Mouse (Mus musculus) forelimb bud, embryonic 11.5 days (tissue): ENCODE measurements at regions not wholly inside any gene's neighbourhood (a gene's known extent, or its start where the extent isn't known, plus 50 kb on each side); places are given as distances from the start of the nearest gene placed in this dataset.

Experiments
- DNase-seq: peaks from one replicate; pipeline ENCODE4 v3.0.0-alpha.2; 2012; ENCODE audit warnings: low read depth, low spot score

- peak; percentile 76 for DNase-seq
Measured at GRCm38 (mm10) chr4:105390378-105390777, 233.2 kb downstream of the Plpp3 start.

GRCm38 (mm10) chr4:105394366-105394765 lies 237.2 kb downstream of the Plpp3 start:
- DNase-seq = no peak

- no peak for DNase-seq
Measured at GRCm38 (mm10) chr4:105397451-105397850, 240.3 kb downstream of the Plpp3 start.

GRCm38 (mm10) chr4:105402021-105402420 lies 244.9 kb downstream of the Plpp3 start:
- DNase-seq = no peak

- no peak for DNase-seq
Measured at GRCm38 (mm10) chr4:105403169-105403568, 246.0 kb downstream of the Plpp3 start.

GRCm38 (mm10) chr4:105403686-105404085 lies 246.5 kb downstream of the Plpp3 start:
- DNase-seq = no peak

GRCm38 (mm10) chr4:105405728-105406127 lies 248.6 kb downstream of the Plpp3 start:
- no peak for DNase-seq

GRCm38 (mm10) chr4:105406786-105407464 lies 249.8 kb downstream of the Plpp3 start:
- DNase-seq = peak; percentile 69

- DNase-seq = no peak
Measured at GRCm38 (mm10) chr4:105408896-105409295, 251.7 kb downstream of the Plpp3 start.

- DNase-seq = no peak
Measured at GRCm38 (mm10) chr4:105417166-105417565, 260.0 kb downstream of the Plpp3 start.

GRCm38 (mm10) chr4:105422466-105422865 lies 265.3 kb downstream of the Plpp3 start:
- DNase-seq = no peak

- DNase-seq = no peak
Measured at GRCm38 (mm10) chr4:105423727-105424201, 266.6 kb downstream of the Plpp3 start.

GRCm38 (mm10) chr4:105425086-105425485 lies 267.9 kb downstream of the Plpp3 start:
- DNase-seq = no peak

- DNase-seq = no peak
Measured at GRCm38 (mm10) chr4:105427581-105427980, 270.4 kb downstream of the Plpp3 start.

- no peak for DNase-seq
Measured at GRCm38 (mm10) chr4:105429381-105430100, 272.4 kb downstream of the Plpp3 start.

- no peak for DNase-seq
Measured at GRCm38 (mm10) chr4:105432461-105432860, 275.3 kb downstream of the Plpp3 start.

GRCm38 (mm10) chr4:105437141-105437540 lies 280.0 kb downstream of the Plpp3 start:
- no peak for DNase-seq

GRCm38 (mm10) chr4:105449046-105449860 lies 292.1 kb downstream of the Plpp3 start:
- DNase-seq = peak; percentile 61

- DNase-seq = no peak
Measured at GRCm38 (mm10) chr4:105450881-105451280, 293.7 kb downstream of the Plpp3 start.

GRCm38 (mm10) chr4:105451871-105452270 lies 294.7 kb downstream of the Plpp3 start:
- no peak for DNase-seq

- DNase-seq = no peak
Measured at GRCm38 (mm10) chr4:105456955-105457621, 299.9 kb downstream of the Plpp3 start.
